Mouse (Mus musculus) lung, postnatal 10 days (tissue): ENCODE measurements around the gene Prc1.
"Not testable (repeated sequence)": the region's sequence is repeated elsewhere in the genome, so short reads cannot be mapped to it uniquely, and the experiment has no call there.

Experiments
- DNase-seq: peaks from one replicate; pipeline ENCODE4 v3.0.0; 2021

Prc1 gene

GRCm38 (mm10) chr7:80287736-80288135 lies 6.5 kb upstream of the Prc1 start:
- no peak for DNase-seq

- DNase-seq: no peak
Measured at GRCm38 (mm10) chr7:80294764-80295648, 756 bp downstream of the Prc1 start.

- no peak for DNase-seq
Measured at GRCm38 (mm10) chr7:80296462-80296861, 2.2 kb downstream of the Prc1 start.

GRCm38 (mm10) chr7:80297041-80297440 lies 2.8 kb downstream of the Prc1 start:
- no peak for DNase-seq

GRCm38 (mm10) chr7:80298754-80299153 lies 4.5 kb downstream of the Prc1 start:
- DNase-seq: no peak

- DNase-seq: no peak
Measured at GRCm38 (mm10) chr7:80299568-80299967, 5.3 kb downstream of the Prc1 start.

GRCm38 (mm10) chr7:80301522-80301921 lies 7.3 kb downstream of the Prc1 start:
- DNase-seq: no peak

GRCm38 (mm10) chr7:80307766-80308165 lies 13.5 kb downstream of the Prc1 start:
- DNase-seq: no peak

GRCm38 (mm10) chr7:80310771-80311170 lies 16.5 kb downstream of the Prc1 start:
- no peak for DNase-seq

- no peak for DNase-seq
Measured at GRCm38 (mm10) chr7:80315733-80316132, 21.5 kb downstream of the Prc1 start.

GRCm38 (mm10) chr7:80317439-80318115 lies 23.3 kb downstream of the Prc1 start:
- DNase-seq: no peak

GRCm38 (mm10) chr7:80318670-80319069 lies 24.4 kb downstream of the Prc1 start:
- DNase-seq: no peak

GRCm38 (mm10) chr7:80319846-80320496 lies 25.7 kb downstream of the Prc1 start:
- DNase-seq: no peak

- no peak for DNase-seq
Measured at GRCm38 (mm10) chr7:80323336-80323735, 29.1 kb downstream of the Prc1 start.

- peak; percentile 96 for DNase-seq
Measured at GRCm38 (mm10) chr7:80324043-80324815, 30.0 kb downstream of the Prc1 start, which contains the start of gene Rccd1. Gene Rccd1 (minus strand): TSS chr7:80324454.

GRCm38 (mm10) chr7:80324816-80325119 lies 30.5 kb downstream of the Prc1 start:
- DNase-seq: not testable (repeated sequence)

GRCm38 (mm10) chr7:80325292-80325868 lies 31.1 kb downstream of the Prc1 start:
- DNase-seq: no peak

GRCm38 (mm10) chr7:80326076-80326475 lies 31.8 kb downstream of the Prc1 start:
- DNase-seq: no peak

- DNase-seq: no peak
Measured at GRCm38 (mm10) chr7:80330278-80330677, 36.0 kb downstream of the Prc1 start.

GRCm38 (mm10) chr7:80331433-80331832 lies 37.2 kb downstream of the Prc1 start:
- DNase-seq: no peak

- DNase-seq: no peak
Measured at GRCm38 (mm10) chr7:80334848-80335247, 40.6 kb downstream of the Prc1 start.

- DNase-seq: no peak
Measured at GRCm38 (mm10) chr7:80336932-80337331, 42.7 kb downstream of the Prc1 start.

GRCm38 (mm10) chr7:80339371-80339770 lies 45.1 kb downstream of the Prc1 start:
- peak; percentile 43 for DNase-seq
